Mouse (Mus musculus): ENCODE data around the gene Pitpnm3. TPM values are rescaled to one million over a fixed set of nuclear protein-coding genes. Genes with fewer than 3 reads are reported as not detected.
"Not testable (repeated sequence)": the region's sequence is repeated elsewhere in the genome, so short reads cannot be mapped to it uniquely, and the experiment has no call there.

The Pitpnm3 gene
- 1 to 10 TPM; 1.8 to 3.0 TPM for total RNA-seq (2021)
- long read RNA-seq, experiment 1, partial matches to known transcripts, result 0 of 1 reads
- long read RNA-seq, experiment 1, other reads (novel, unspliced or antisense), result 1 of 1 reads
- long read RNA-seq, experiment 2, partial matches to known transcripts, result 1 of 1 reads
- long read RNA-seq, experiment 2, other reads (novel, unspliced or antisense), result 0 of 1 reads

DNA sequence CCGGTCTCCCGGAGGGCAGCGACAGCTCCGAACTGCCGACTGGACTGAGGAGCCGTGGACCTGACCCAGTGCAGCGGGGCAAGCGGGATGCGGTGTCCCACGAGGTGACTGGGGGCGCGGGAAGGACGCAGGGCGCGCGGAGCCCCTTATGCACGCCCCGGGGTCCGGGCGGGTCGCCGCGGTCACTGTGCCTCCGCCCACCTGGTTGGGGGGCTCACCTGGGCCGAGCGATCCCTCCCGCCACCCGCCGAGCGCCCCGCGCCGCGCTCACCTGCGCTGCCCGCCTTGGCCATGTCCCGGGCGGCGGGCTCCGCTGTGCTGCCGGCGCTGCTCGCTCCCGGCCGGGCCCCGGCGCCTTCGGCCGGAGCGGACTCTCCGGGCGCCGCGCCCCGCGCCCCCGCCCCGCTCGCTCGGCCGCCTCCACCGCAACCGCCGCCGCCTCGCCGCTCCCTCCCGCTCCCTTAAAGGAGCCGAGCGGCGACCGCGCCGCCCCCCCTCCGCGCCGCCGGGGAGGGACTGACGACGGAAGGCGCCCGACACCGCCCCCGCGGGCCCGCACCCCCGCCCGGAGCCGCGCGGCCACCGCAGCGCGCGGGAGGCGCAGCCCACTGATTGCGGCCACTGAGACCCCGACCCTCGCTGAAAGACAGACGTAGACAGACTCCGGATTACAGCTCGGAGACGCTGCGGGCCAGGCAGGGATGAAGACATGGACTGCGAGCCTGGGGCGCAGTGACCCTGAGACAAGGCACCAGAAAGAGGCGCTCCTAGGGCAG, at the start of gene Pitpnm3:
Gene Pitpnm3 (minus strand): TSS at position 396 of the 776 bp plus-strand sequence.
- peak; percentile 61 to 79 for DNase-seq

DNA sequence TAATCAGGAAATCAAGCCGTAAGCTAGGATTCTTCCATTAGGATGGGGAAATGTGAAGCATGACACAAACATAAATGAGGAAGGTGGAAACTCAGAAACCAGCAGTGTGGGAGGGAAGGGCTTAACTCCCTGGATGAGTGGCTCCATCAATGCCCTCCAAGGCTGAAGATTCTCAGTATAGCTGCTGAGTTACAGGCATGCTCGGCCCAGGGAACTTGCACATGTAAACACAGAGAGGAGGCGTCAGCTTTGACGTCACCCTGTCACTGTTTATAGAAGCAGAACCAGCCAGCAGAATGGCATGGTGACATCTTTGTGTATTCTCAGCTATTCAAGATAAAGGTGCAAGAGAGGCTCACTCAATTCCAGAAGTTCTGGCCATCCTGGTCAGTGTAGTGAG, 48.7 kb upstream of the Pitpnm3 start:
- no peak for DNase-seq

DNA sequence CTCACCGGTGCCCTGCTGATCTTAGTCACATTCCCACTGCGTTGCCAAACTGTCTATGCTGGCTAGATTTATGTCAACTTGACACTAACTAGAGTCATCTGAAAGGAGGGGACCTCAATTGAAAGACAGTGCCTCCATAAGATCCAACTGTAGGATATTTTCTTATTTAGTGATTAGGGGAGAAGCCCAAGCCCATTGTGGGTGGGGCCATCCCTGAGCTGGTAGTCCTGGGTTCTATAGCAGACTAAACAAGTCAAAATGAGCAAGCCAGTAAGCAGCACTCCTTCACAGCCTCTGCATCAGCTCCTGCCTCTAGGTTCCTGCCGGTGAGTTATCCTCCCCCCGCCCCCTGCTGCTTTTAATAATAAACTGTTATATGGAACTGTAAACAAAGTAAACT, 45.6 kb upstream of the Pitpnm3 start:
- DNase-seq, result no peak

DNA sequence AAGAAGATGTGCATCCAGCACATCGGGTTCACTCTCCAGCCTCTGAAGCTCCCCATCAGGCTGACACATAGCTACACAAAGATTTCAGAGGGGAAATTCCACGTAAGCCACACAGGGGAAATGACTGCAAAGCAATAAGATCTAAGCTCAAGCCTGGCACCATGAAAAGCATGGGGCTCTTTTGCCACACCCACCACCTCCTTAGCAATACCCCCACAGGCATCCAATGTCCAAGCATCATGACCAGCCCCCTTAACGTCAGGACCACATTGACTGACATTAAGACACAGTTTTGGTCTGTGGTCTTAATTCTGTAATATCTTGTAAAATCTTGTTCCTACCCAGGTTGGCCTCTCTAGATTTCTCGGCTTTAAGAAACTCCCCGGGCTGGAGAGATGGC, 45.0 kb upstream of the Pitpnm3 start:
- DNase-seq, result no peak

DNA sequence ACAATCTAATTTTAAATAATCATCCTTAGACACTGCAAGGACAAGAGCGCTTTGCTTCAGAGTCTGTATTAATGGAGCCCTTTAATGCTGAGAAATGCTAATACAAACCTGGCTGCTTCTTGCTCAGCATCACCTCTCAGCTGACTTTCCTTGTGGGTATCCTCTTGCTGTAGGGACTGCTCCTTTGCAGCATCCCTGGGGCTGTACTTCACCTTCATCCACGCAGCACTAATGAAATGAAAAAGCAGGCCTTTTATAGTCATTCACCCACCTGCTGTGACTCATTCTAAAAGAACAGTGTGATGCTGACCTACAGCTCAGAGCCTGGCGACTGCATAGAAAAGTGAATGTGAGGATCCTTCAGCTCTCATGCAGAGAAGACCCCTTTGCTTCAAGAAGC, 41.0 kb upstream of the Pitpnm3 start:
- DNase-seq, result no peak

DNA sequence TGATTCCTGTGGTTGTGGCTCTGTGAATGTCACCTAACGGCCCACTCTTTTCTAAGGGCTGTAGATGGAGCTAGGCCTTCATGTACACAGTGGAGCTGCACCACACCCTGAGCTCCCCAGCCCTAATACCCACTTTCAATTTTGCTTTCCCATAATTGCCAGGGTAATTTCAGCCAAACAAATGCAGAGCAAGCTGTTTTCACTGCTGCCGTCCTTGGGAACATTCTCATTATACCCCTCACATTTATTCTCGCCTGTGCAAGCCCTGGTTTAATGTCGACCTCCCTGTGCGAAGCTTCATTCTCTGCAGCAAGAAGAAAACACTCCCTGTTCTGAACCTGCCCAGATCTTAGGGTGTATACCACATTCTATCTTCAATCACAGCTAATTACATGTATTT, 40.4 kb upstream of the Pitpnm3 start:
- DNase-seq, result no peak

DNA sequence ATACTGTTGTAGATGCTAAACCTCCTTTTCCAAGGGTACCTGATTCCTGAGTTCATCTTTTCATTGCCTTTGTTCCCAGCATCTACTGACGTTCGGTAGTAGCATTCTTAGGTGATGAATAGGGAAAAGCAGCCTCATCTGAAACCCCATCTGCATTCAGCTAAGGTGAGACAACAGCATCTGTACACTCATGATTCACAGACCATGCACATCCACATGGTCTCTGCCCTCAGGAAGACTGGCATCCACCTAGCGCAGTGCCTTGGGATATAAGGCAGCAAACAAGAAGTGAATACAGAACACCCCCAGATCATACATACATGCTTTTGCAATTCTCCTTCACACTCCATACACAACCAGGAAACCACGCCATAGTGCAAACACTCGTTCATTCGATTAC, 39.1 kb upstream of the Pitpnm3 start:
- no peak for DNase-seq

DNA sequence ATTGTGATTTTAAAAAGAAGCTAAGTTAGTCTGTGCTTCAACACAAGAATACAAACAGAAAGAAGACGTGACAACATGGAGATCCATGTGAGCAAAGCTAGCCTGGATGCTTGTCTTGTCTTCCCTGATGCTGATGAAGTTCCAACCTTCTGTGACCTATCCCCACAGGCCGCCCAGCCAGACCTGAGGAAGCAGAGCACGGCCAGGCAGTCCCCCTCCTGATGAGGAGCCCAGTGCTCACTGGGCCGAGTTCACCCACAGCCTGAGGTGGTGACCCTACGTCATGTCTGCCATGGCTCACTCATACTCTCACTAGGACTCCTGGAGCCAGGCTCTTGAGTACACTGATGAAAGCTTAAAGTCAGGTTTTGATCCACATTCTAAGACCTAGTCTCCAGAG, 37.9 kb upstream of the Pitpnm3 start:
- DNase-seq, result no peak

DNA sequence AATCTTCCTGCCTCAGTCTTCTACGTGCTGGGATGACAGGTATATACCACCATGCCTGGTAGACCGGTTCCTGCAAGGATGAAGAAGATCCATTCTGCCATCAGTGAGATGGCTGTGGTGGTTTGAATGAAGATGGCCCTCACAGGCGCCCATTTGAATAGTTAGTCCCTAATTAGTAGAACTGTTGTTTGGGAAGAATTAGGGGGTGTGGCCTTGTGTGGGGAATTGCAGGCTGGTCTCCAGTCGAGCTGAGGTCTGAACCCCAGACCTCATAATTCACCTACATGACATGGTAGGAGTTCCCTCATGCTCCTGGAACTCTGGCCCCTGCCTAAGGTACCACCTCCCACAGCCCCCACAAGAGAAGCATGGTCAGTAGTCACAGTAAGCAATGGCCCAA, 36.3 kb upstream of the Pitpnm3 start:
- not testable (repeated sequence) for DNase-seq

DNA sequence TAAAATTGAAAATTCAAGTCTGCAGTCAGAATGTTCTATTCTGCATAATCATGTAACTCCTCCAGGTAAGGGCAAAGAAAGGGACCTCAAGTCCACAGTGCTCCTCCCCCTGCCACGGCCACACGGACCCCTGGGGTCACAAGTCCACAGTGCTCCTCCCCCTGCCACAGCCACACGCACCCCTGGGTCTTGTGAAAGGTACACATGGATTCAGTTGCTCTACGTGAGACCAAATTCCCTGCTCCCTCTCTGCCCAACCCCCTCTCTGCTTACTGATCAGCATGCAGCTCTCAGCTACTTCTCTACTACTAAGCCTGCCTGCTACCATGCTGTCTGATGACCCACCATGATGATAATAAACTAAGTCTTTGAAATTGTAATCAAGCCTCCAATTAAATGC, 34.3 kb upstream of the Pitpnm3 start:
- DNase-seq, result no peak

DNA sequence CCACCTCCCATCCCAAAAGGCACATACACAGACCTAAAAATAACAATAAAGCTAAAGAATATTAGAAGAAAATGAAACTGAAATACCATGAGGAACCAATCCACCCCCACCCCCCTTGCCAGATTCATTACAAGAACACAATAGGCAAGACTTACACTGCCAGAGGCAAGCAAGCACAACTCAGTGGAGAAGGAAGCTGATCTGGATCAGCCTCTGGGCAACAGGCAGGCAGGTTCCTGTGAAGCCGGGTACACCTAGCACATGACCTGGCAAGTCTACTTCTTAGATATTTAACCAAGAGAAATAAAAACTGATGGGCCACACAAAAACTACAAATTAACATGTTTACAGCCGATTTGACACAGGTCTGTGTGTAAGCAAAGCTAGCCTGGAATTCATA, 27.6 kb upstream of the Pitpnm3 start:
- DNase-seq, result no peak

DNA sequence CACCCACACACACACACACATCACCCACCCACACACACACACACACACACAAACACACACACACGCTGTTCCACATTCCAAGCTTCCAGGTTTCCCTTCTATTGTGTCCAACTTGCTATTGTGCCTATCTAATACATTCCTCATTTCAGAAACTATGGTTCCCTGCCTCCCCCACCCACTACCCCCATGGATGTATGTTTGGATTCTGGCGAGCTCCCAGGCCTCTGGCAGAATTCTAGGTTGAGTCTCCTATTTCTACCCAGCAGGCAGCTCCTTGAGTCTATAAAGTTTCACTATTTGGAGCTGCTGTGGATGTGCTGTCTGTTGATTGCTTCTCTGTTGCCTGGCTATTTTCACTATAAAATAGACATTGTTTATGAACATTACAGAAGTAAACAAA, 21.0 kb upstream of the Pitpnm3 start:
- DNase-seq, result no peak

DNA sequence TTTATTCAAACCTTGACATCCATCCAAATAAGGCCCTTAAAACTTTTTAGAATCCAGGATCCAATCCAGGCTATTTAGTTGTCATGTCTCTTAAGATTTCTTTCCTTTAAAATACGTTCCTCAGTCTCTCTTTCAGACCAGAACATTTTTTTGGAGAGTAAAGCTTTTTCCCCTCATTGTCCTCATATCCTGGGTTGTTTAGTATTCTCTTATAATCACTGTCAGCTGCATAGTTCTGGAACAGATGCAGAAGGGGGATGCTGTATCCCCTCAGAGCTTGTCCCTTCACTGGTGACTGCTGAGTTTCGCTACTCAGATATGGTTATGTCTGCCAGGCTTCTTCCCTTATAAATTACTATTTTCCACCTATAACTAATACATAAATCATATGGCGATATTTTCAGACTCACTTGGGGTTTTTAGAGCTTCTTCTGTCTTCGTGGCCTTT, 20.4 kb upstream of the Pitpnm3 start:
- no peak for DNase-seq

DNA sequence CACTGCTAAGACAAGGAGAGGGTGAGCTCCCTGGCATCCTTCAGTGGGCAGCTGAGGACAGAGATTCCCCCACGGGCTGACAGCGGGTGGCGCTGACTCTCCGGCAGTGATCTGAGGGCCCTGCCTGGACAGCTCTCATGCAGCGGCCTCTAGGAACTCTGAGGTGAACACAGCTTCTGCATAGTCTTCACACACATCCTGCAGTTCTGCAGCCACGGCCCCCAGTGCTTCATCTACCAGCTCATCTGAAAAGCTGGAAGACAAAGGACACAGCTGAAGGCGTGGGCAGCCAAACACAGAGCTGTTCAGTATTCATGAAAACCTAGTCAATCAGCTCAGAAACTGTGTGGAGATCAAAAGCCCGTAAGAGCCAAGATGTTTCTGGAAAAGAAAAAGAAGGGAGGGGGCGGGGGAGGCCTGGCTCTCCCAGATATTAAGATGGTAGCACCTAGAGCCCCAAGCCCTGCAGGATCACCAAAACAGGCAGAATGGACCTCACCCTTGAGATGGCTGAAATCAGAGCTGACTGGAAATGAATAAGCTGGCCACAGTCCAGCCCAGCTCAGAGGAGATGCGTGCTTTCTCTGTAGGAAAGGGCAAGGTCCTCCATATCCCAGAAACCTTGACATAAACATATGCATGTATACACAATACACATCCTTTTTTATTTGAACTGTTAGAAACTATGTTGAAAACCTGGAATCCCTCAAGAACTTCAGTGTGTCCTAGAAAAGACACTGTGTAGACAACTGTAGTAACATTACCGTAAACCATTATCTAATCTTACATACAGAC, 19.8 kb upstream of the Pitpnm3 start:
- peak; percentile 57 to 59 for DNase-seq

DNA sequence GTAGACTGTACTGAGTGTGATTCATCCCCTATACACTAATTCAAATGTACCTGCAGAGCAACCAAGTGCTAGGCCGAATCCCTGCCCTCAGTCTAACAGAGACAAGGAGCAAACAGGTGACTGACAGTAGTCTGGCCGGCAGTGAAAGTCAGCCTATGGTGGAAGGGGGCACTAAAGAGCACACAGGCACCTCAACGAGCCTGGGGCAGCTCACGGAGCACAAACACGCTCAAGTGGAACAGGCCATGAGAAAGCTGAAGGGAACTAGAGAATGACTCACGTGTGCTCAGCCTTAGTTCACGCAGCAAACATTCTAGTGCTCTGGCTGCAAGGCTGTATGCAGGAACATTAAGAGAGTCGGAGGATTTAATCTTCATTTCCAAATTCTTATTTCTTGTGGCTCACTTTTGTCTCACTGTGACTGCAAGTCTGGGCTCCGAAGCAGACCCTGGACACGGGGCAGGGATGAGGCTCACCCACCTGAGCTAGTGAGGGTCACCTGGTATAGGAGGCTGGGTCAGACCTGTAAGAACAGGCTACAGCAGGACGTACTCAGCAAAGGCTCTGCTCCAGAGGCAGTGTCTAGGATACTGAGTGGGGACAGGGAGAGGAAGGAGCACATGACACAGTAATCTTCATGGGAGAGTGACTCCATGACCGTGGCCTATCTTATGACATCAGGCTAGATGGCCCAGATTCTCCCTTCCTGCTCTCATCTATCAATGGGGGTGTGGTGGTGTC, 17.7 kb upstream of the Pitpnm3 start:
- no peak for DNase-seq

DNA sequence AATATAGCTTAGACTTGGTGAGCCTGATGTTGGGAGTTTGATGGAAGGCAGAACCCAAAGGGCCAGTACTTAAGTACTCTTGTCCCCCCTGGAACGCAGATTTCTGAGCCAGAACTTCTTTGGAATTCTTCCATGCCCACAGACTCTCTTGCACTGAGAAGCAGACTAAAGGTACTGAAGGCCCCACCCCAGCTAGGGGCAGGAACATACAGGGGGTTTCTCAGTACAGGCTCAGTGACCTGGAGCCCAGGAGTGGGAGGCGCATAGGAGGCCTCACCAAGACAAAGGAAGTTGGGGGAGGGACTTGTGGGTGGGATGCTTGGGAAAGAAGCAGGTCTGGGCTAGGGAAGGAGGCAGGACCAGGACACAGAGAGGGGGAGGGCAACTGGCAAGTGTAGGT, 15.5 kb upstream of the Pitpnm3 start:
- no peak for DNase-seq

DNA sequence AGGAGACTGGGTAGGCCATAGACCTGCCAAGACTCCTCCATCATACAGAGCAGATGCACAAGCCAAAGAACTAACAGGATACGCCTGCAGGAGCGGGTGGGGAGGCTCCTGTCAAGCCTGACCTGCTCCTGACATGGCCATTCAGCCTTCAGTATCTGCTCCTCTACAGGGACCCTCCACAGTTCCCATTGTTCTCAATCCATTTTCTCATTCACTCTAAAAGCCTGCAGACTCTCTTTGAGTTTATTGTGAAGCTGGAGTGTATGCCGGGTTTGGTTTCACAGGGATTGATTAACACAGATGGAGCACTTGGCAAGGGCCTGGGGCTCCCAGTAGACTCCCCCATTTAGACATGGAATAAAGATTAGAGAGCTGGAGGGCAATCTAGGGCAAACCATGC, 12.3 kb upstream of the Pitpnm3 start:
- no peak for DNase-seq

DNA sequence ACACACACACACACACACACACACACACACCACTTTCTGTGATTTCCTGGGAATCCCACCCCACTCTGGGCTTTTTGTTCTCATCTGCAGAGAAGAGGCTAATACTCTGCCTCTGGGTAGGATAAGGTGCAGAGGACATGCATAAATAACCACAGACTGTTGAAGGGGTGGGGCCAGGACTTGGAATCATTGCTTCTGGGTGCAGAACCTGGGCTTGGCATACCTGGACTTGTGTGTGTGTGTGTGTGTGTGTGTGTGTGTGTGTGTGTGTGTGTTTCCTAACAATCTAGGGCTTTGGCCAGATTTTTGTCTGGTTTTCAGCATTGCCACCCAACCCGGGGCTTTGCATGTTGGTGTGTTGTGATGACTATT, 10.3 kb upstream of the Pitpnm3 start:
- DNase-seq, result no peak

DNA sequence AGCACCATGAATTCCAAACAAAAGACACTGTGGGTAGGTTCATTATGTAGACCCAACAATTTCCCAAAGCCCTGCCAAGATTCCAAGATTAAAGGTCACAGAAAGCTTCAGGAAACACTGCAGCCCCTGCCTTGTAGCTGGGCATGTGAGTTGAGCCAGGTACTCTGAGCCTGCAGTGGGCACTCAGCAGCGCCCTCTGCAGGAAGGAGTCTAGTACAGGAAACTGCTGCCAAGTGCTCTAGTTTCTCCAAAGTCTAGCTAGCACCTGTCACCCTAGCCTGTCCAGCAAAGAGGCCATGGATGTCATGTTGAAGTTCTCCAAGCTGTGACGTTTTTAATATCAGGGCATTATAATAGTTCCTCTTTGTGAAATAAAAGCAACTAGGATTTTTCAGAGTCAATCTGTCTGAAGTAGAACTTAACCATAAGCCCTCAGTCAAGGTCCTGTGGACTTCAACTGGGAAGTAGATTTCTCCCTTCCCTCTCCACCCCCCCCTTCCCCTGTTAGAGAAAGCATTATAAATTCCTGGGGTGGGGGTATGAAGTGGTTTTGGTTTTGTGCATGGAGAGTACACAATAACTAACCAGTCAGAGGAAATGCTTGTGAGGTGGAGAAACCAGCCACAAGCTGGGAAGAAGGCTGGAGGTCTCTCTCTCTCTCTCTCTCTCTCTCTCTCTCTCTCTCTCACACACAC, 9.8 kb upstream of the Pitpnm3 start:
- DNase-seq, result peak; percentile 54 to 73

DNA sequence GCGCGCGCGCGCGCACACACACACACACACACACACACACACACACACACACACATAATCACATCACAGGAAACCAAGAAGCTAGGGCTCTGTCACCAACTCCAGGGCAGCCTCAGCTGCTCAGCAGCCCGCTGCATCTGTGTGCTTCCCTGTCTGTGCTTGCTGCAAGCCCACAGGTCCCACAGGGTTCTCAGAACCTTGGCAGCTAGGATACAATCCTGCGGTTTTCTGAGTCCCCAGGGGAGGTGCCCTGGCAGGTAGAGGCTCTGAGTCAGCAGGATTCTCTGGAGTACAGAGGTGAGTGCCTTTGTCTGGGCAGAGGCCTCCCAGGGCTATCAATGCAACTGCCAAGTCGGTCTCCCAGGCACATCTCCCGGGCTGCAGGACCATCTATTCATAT, 7.3 kb upstream of the Pitpnm3 start:
- DNase-seq, result no peak

DNA sequence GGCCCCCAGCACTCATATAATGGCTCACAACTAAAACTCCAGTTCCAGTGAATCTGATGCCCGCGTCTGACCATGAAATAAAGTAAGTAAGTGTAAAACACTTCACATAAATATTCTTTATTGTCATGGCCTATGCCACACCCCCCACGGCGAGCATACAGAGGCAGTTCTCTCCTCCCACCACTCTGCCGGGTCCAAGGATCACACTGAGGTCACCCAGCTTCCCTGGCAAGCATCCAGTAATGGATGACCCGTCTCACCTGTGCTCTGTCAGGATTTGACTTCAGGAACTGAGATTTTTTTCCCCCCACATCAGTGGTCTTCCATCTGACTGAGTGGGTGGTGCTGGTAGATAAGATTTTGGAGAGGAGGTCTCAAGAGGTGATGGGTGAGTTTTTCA, 4.6 kb upstream of the Pitpnm3 start:
- no peak for DNase-seq
